Mouse (Mus musculus): ENCODE data around the gene Gm47985.

GRCm38 (mm10) chr1:151180167-151180566 lies 2.2 kb upstream of the Gm47985 start:
- TF ChIP-seq CTCF (IDR thresholded peaks at IDR 0.05) = no peak
- TF ChIP-seq POLR2A (IDR thresholded peaks at IDR 0.05; ENCODE audit: insufficient read depth, low read depth, low read length) = no peak
- no peak for TF ChIP-seq EP300 (IDR thresholded peaks at IDR 0.05; ENCODE audit: insufficient read depth, low read depth, low read length)
